Mouse (Mus musculus) yolk sac, embryonic 10.5 days (tissue): ENCODE results near the gene Xkr8.

Experiments used
- DNase-seq: peaks from one replicate; pipeline ENCODE4 v3.0.0-alpha.2; 2017; ENCODE audit warnings: low spot score

The Xkr8 gene

GRCm38 (mm10) chr4:132735894-132736293 is 3.5 kb upstream of the Xkr8 start:
- DNase-seq: peak; percentile 86

GRCm38 (mm10) chr4:132735389-132735788 is 3.0 kb upstream of the Xkr8 start:
- no peak for DNase-seq

GRCm38 (mm10) chr4:132734766-132735165 is 2.4 kb upstream of the Xkr8 start:
- DNase-seq: no peak

GRCm38 (mm10) chr4:132733071-132733770 is 875 bp upstream of the Xkr8 start:
- no peak for DNase-seq

- DNase-seq: no peak
Observed at GRCm38 (mm10) chr4:132731616-132732015, 730 bp downstream of the Xkr8 start.

- no peak for DNase-seq
Observed at GRCm38 (mm10) chr4:132728233-132728632, 4.1 kb downstream of the Xkr8 start.

GRCm38 (mm10) chr4:132718251-132718650 is 14.1 kb downstream of the Xkr8 start:
- DNase-seq: no peak

- DNase-seq: no peak
Observed at GRCm38 (mm10) chr4:132713181-132713580, 19.2 kb downstream of the Xkr8 start.

GRCm38 (mm10) chr4:132706885-132707284 is 25.5 kb downstream of the Xkr8 start:
- no peak for DNase-seq

GRCm38 (mm10) chr4:132702076-132702475 is 30.3 kb downstream of the Xkr8 start:
- no peak for DNase-seq

GRCm38 (mm10) chr4:132693366-132693765 is 39.0 kb downstream of the Xkr8 start:
- no peak for DNase-seq

GRCm38 (mm10) chr4:132689634-132690033 is 42.7 kb downstream of the Xkr8 start:
- no peak for DNase-seq

- peak; percentile 14 for DNase-seq
Observed at GRCm38 (mm10) chr4:132676771-132677539, 55.4 kb downstream of the Xkr8 start.
